Mouse (Mus musculus): ENCODE data around the gene Henmt1.

GRCm38 (mm10) chr3:108911548-108912413 is 27.9 kb upstream of the Henmt1 start, which contains the start of gene Prpf38b:
- no peak for TF ChIP-seq CTCF (IDR thresholded peaks at IDR 0.05; ENCODE audit: low read depth)
- no peak; the same call in 1 of the 2 replicates for TF ChIP-seq EP300 (IDR thresholded peaks at IDR 0.05; ENCODE audit: low read depth)
